20 mouse cellular contexts compared by ENCODE assay signal in the genomic region with DNA sequence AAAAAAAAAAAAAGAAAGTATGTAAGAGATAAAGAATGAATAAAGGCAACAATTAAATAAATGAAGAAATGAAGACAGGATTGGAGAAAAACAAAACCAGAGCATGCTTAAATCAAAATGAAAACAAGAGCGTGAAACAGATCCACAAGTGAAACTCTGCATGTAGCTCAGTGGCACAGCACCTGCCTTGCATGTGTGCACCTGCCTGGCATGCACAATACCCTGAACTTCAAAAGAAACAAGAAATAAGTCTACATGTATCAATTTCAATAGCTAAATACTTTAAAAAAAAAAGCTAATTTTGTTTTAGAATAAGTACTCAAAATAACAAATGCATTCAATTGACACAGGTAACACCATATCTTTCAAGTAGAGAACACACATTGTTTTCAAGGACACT.
"Had no signal": no experiment of that assay in that cellular context is flagged by ENCODE, and none has a peak within 500 bp of the region (broad histone marks: within the 10 kb centered on the region; RNA-seq: fewer than 3 reads in every experiment).

No protein-coding gene starts in this region.

- H3K9me3 ChIP-seq: kidney, embryonic 15.5 days; liver, embryonic 13.5 days; midbrain, embryonic 12.5 days; neural tube, embryonic 13.5 days; stomach, embryonic 15.5 days had no signal

- H3K9ac ChIP-seq: kidney, embryonic 15.5 days; liver, embryonic 13.5 days; midbrain, embryonic 12.5 days; stomach, embryonic 15.5 days had no signal

- H3K27me3 ChIP-seq: liver, embryonic 13.5 days; neural tube, embryonic 13.5 days had no signal

- H3K4me1 ChIP-seq: stomach, embryonic 15.5 days had no signal

- H3K36me3 ChIP-seq: kidney, embryonic 15.5 days; stomach, embryonic 15.5 days had no signal

- H3K4me2 ChIP-seq: kidney, embryonic 15.5 days; midbrain, embryonic 12.5 days; neural tube, embryonic 13.5 days; stomach, embryonic 15.5 days had no signal

- DNase-seq: kidney, adult 11 months; kidney, adult 8-10 months; kidney, postnatal 10 days; kidney, postnatal 36 days; layer of hippocampus, postnatal 36 days; liver, embryonic 13.5 days; lung, adult 2 months; lung, postnatal 14 days; lung, postnatal 4 days; retina, postnatal 1 day; right cerebral cortex, postnatal 25 days; spleen, adult 18-20 months; thymus, postnatal 25 days had no signal

- ATAC-seq: midbrain, embryonic 16.5 days had no signal

- H3K27ac ChIP-seq: kidney, embryonic 15.5 days; left cerebral cortex, adult 2 months; liver, embryonic 13.5 days; midbrain, embryonic 12.5 days; neural tube, embryonic 13.5 days; stomach, embryonic 15.5 days had no signal

- H3K4me3 ChIP-seq: kidney, embryonic 15.5 days; left cerebral cortex, adult 2 months; liver, embryonic 13.5 days; midbrain, embryonic 12.5 days; myocyte; neural tube, embryonic 13.5 days; stomach, embryonic 15.5 days had no signal
